Mouse (Mus musculus): Measurements from ENCODE around the gene Tmem95.

GRCm38 (mm10) chr11:69927501-69927900 lies 49.7 kb upstream of the Tmem95 start:
- TF ChIP-seq SMC3 (IDR thresholded peaks at IDR 0.05; ENCODE audit: low read depth, low read length): no peak
- TF ChIP-seq CTCF (conservative IDR thresholded peaks at IDR 0.05 in 1 of 2, IDR thresholded peaks at IDR 0.05 in 1 of 2; ENCODE audit: low read depth in 2 of 2, low read length in 2 of 2): peak in 1 of 2 experiments; percentile 20; a peak in 2 of 4 replicates
- TF ChIP-seq POLR2A (IDR thresholded peaks at IDR 0.05; ENCODE audit: low read depth, low read length): no peak
- no peak for TF ChIP-seq USF2 (conservative IDR thresholded peaks at IDR 0.05; ENCODE audit: low read depth, low read length)
- no peak for TF ChIP-seq MAX (IDR thresholded peaks at IDR 0.05; ENCODE audit: low read length)
- TF ChIP-seq EP300 (IDR thresholded peaks at IDR 0.05; ENCODE audit: low read length): no peak
- TF ChIP-seq USF1 (IDR thresholded peaks at IDR 0.05; ENCODE audit: low read depth, low read length): no peak
- no peak for TF ChIP-seq HCFC1 (IDR thresholded peaks at IDR 0.05; ENCODE audit: low read depth, low read length)

All from CH12.LX (cell line).